Mouse (Mus musculus): ENCODE data around the gene Cabp1.

DNA sequence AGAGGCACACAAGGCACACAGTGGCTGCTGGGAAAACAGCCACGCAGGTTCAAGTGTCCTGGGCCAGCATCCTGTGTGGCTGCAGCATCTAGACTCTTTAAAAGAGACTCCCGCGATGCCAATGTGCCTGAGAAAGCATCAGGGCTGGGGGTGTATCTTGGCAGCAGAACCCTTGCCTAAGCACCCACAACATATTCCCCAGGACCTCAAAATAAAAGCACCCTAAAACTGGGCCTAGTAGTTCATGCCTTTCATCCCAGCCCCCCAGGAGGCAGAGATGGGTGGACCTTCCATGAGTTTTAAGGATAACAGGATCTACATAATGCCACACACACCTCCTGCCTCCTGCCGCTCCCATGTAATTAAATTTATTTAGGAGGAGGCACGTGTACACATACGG, 40.3 kb upstream of the Cabp1 start:
- no peak for TF ChIP-seq CTCF (IDR thresholded peaks at IDR 0.05; ENCODE audit: extremely low read depth, insufficient read depth, low read length)
- TF ChIP-seq POLR2A (IDR thresholded peaks at IDR 0.05; ENCODE audit: extremely low read depth, insufficient read depth, low read length), result no peak
